Mouse (Mus musculus) MEL (cell line): ENCODE results near the gene Srsf2. TPM values are rescaled to one million over a fixed set of nuclear protein-coding genes. Genes with fewer than 3 reads are reported as not detected.

ENCODE experiments used
- DNase-seq: peaks from one replicate; pipeline ENCODE4 v3.0.0; 2011; ENCODE audit warnings: low read depth, low spot score
- H3K27ac ChIP-seq: 2 replicates; pipeline ENCODE4 v1.5.1; 2012; ENCODE audit warnings: low read depth, mild to moderate bottlenecking, control low read depth, low read length, moderate library complexity; ENCODE audit not compliant: control insufficient read depth
- H3K27me3 ChIP-seq, 2 experiments: fragments of 150-350 bp in 1 of 2; sonication (generic) in 1 of 2; 2 replicates each; pipeline ENCODE4 v1.6.1; 2012; ENCODE audit warnings: low read length in 2 of 2, mild to moderate bottlenecking in 2 of 2, improper control_type of control experiment in 1 of 2, moderate library complexity in 1 of 2; ENCODE audit not compliant: insufficient read depth in 2 of 2, control insufficient read depth in 1 of 2
- H3K36me3 ChIP-seq, 2 experiments: 2 replicates each; pipeline ENCODE4 v1.6.1; 2012 to 2014; ENCODE audit warnings: low read length in 2 of 2, improper control_type of control experiment in 1 of 2, inconsistent platforms in 1 of 2, mild to moderate bottlenecking in 1 of 2; ENCODE audit not compliant: insufficient read depth in 2 of 2, control insufficient read depth in 1 of 2
- H3K4me1 ChIP-seq, 2 experiments: fragments of 150-350 bp in 1 of 2; sonication (generic) in 1 of 2; 2 replicates each; pipeline ENCODE4 v1.6.1; 2012; ENCODE audit warnings: low read length in 2 of 2, improper control_type of control experiment in 1 of 2, mild to moderate bottlenecking in 1 of 2; ENCODE audit not compliant: insufficient read depth in 2 of 2, control insufficient read depth in 1 of 2
- H3K4me3 ChIP-seq, 2 experiments: fragments of 150-350 bp in 1 of 2; sonication (generic) in 1 of 2; 2 replicates each; pipeline ENCODE4 v1.5.1; 2012; ENCODE audit warnings: low read depth in 2 of 2, low read length in 2 of 2, mild to moderate bottlenecking in 2 of 2, moderate library complexity in 2 of 2, control low read depth in 1 of 2, improper control_type of control experiment in 1 of 2; ENCODE audit not compliant: control insufficient read depth in 1 of 2, insufficient read depth in 1 of 2
- H3K79me2 ChIP-seq: 2 replicates; pipeline ENCODE4 v1.6.1; 2012; ENCODE audit warnings: mild to moderate bottlenecking, low read length, moderate library complexity; ENCODE audit not compliant: control insufficient read depth, poor library complexity, insufficient read depth
- H3K9ac ChIP-seq: 2 replicates; pipeline ENCODE4 v1.6.1; 2012; ENCODE audit warnings: low read depth, mild to moderate bottlenecking, control low read depth, low read length, moderate library complexity; ENCODE audit not compliant: control insufficient read depth, poor library complexity, severe bottlenecking
- H3K9me3 ChIP-seq: fragments of 150-350 bp; sonication (generic); replicated peaks from 2 replicates; pipeline ENCODE4 v1.6.1; 2012; ENCODE audit warnings: mild to moderate bottlenecking, low read length, improper control_type of control experiment, moderate library complexity; ENCODE audit not compliant: insufficient read depth
- BHLHE40 ChIP-seq: IDR thresholded peaks from 2 replicates; pipeline ENCODE4 v1.6.1; 2012; ENCODE audit warnings: low read depth, mild to moderate bottlenecking, inconsistent platforms, low read length, improper control_type of control experiment, borderline replicate concordance
- CHD1 ChIP-seq: IDR thresholded peaks from 2 replicates; pipeline ENCODE4 v1.6.1; 2012; ENCODE audit warnings: low read depth, mild to moderate bottlenecking, inconsistent platforms, low read length, improper control_type of control experiment
- CHD2 ChIP-seq: IDR thresholded peaks from 2 replicates; pipeline ENCODE4 v1.6.1; 2011; ENCODE audit warnings: low read length, improper control_type of control experiment
- CTCF ChIP-seq, 3 experiments: IDR thresholded peaks in 2 of 3; conservative IDR thresholded peaks in 1 of 3; 2 replicates each; pipeline ENCODE4 v1.5.1; 2011 to 2012; ENCODE audit warnings: low read length in 3 of 3, low read depth in 2 of 3, mild to moderate bottlenecking in 2 of 3, improper control_type of control experiment in 1 of 3, inconsistent platforms in 1 of 3, mixed read lengths in 1 of 3, moderate library complexity in 1 of 3; ENCODE audit not compliant: control insufficient read depth in 1 of 3, insufficient read depth in 1 of 3, poor library complexity in 1 of 3, severe bottlenecking in 1 of 3
- ELF1 ChIP-seq: IDR thresholded peaks from 2 replicates; pipeline ENCODE4 v1.6.1; 2014; ENCODE audit warnings: low read depth, mild to moderate bottlenecking, inconsistent platforms, low read length, improper control_type of control experiment, moderate library complexity
- EP300 ChIP-seq, 2 experiments: IDR thresholded peaks; 2 replicates each; pipeline ENCODE4 v1.6.1; 2011; ENCODE audit warnings: improper control_type of control experiment in 2 of 2, low read length in 2 of 2, low read depth in 1 of 2, mild to moderate bottlenecking in 1 of 2
- ETS1 ChIP-seq: IDR thresholded peaks from 2 replicates; pipeline ENCODE4 v1.6.1; 2012; ENCODE audit warnings: low read depth, mild to moderate bottlenecking, inconsistent platforms, low read length, improper control_type of control experiment, moderate library complexity
- GATA1 ChIP-seq: IDR thresholded peaks from 2 replicates; pipeline ENCODE4 v1.6.1; 2011; ENCODE audit warnings: low read depth, low read length, improper control_type of control experiment
- HCFC1 ChIP-seq: IDR thresholded peaks from 2 replicates; pipeline ENCODE4 v1.6.1; 2012; ENCODE audit warnings: low read depth, mild to moderate bottlenecking, inconsistent platforms, low read length, improper control_type of control experiment, moderate library complexity
- KAT2A ChIP-seq: conservative IDR thresholded peaks from 2 replicates; pipeline ENCODE4 v1.6.1; 2012; ENCODE audit warnings: low read depth, low read length, improper control_type of control experiment, inconsistent platforms
- MAFK ChIP-seq: IDR thresholded peaks from 2 replicates; pipeline ENCODE4 v1.6.1; 2011; ENCODE audit warnings: low read depth, mild to moderate bottlenecking, low read length, improper control_type of control experiment, borderline replicate concordance
- MAX ChIP-seq: IDR thresholded peaks from 2 replicates; pipeline ENCODE4 v1.6.1; 2011; ENCODE audit warnings: low read length, improper control_type of control experiment
- MAZ ChIP-seq: IDR thresholded peaks from 2 replicates; pipeline ENCODE4 v1.6.1; 2012; ENCODE audit warnings: low read depth, mild to moderate bottlenecking, inconsistent platforms, low read length, improper control_type of control experiment
- MYB ChIP-seq: IDR thresholded peaks from 2 replicates; pipeline ENCODE4 v1.6.1; 2011; ENCODE audit warnings: mild to moderate bottlenecking, low read depth, low read length, improper control_type of control experiment
- MYC ChIP-seq: IDR thresholded peaks from 2 replicates; pipeline ENCODE4 v1.6.1; 2011; ENCODE audit warnings: low read depth, mild to moderate bottlenecking, low read length, improper control_type of control experiment, moderate library complexity
- NRF1 ChIP-seq: IDR thresholded peaks from 2 replicates; pipeline ENCODE4 v1.6.1; 2014; ENCODE audit warnings: low read depth, mild to moderate bottlenecking, inconsistent platforms, low read length, improper control_type of control experiment, moderate library complexity; ENCODE audit not compliant: poor library complexity, insufficient read depth, severe bottlenecking
- POLR2A ChIP-seq, 2 experiments: IDR thresholded peaks; 2 replicates each; pipeline ENCODE4 v1.6.1; 2011 to 2012; ENCODE audit warnings: low read length in 2 of 2, mild to moderate bottlenecking in 2 of 2, control low read depth in 1 of 2, improper control_type of control experiment in 1 of 2, low read depth in 1 of 2, moderate library complexity in 1 of 2; ENCODE audit not compliant: control insufficient read depth in 1 of 2, insufficient read depth in 1 of 2, poor library complexity in 1 of 2
- POLR2AphosphoS5 ChIP-seq: IDR thresholded peaks from 2 replicates; pipeline ENCODE4 v1.6.1; 2012; ENCODE audit warnings: low read depth, borderline replicate concordance, mild to moderate bottlenecking, inconsistent platforms, low read length, moderate library complexity, mixed read lengths
- RAD21 ChIP-seq: IDR thresholded peaks from 2 replicates; pipeline ENCODE4 v1.6.1; 2011; ENCODE audit warnings: mild to moderate bottlenecking, low read depth, low read length, improper control_type of control experiment
- SIN3A ChIP-seq: IDR thresholded peaks from 2 replicates; pipeline ENCODE4 v1.6.1; 2012; ENCODE audit warnings: low read length, improper control_type of control experiment, inconsistent platforms
- SMC3 ChIP-seq: IDR thresholded peaks from 2 replicates; pipeline ENCODE4 v1.6.1; 2011; ENCODE audit warnings: low read depth, low read length, improper control_type of control experiment
- TAL1 ChIP-seq: IDR thresholded peaks from 2 replicates; pipeline ENCODE4 v1.6.1; 2012; ENCODE audit warnings: mild to moderate bottlenecking, inconsistent platforms, low read length, moderate library complexity, mixed read lengths
- TCF12 ChIP-seq: IDR thresholded peaks from 2 replicates; pipeline ENCODE4 v1.6.1; 2014; ENCODE audit warnings: low read depth, mild to moderate bottlenecking, inconsistent platforms, low read length, improper control_type of control experiment, moderate library complexity
- UBTF ChIP-seq: IDR thresholded peaks from 2 replicates; pipeline ENCODE4 v1.6.1; 2012; ENCODE audit warnings: low read depth, mild to moderate bottlenecking, inconsistent platforms, low read length, improper control_type of control experiment, moderate library complexity, borderline replicate concordance; ENCODE audit not compliant: insufficient read depth
- USF1 ChIP-seq: IDR thresholded peaks from 2 replicates; pipeline ENCODE4 v1.6.1; 2014; ENCODE audit warnings: low read depth, mild to moderate bottlenecking, inconsistent platforms, low read length, improper control_type of control experiment, moderate library complexity
- USF2 ChIP-seq, 2 experiments: IDR thresholded peaks; 2 replicates each; pipeline ENCODE4 v1.6.1; 2011 to 2012; ENCODE audit warnings: improper control_type of control experiment in 2 of 2, low read length in 2 of 2, borderline replicate concordance in 1 of 2, inconsistent platforms in 1 of 2, low read depth in 1 of 2, mild to moderate bottlenecking in 1 of 2; ENCODE audit not compliant: insufficient read depth in 1 of 2
- ZC3H11A ChIP-seq: IDR thresholded peaks from 2 replicates; pipeline ENCODE4 v1.6.1; 2012; ENCODE audit warnings: low read depth, mild to moderate bottlenecking, inconsistent platforms, low read length, improper control_type of control experiment
- ZKSCAN1 ChIP-seq: IDR thresholded peaks from 2 replicates; pipeline ENCODE4 v1.6.1; 2012; ENCODE audit warnings: low read depth, mild to moderate bottlenecking, inconsistent platforms, low read length, improper control_type of control experiment, moderate library complexity
- ZMIZ1 ChIP-seq: IDR thresholded peaks from 2 replicates; pipeline ENCODE4 v1.6.1; 2012; ENCODE audit warnings: low read depth, mild to moderate bottlenecking, inconsistent platforms, low read length, improper control_type of control experiment, moderate library complexity
- ZNF384 ChIP-seq: IDR thresholded peaks from 2 replicates; pipeline ENCODE4 v1.6.1; 2012; ENCODE audit warnings: low read depth, mild to moderate bottlenecking, inconsistent platforms, low read length, improper control_type of control experiment
- polyA plus RNA-seq, 2 experiments: library from polyadenylated mRNA; stranded (reverse) in 1 of 2; unstranded in 1 of 2; fragments of >175 nt in 1 of 2; fragments of >200 nt in 1 of 2; gene quantifications; 2 replicates each; pipeline versions ENCODE4 v1.2.1 to v1.2.4; 2012; ENCODE audit warnings: low replicate concordance in 2 of 2, low read depth in 1 of 2; ENCODE audit not compliant: insufficient read length in 2 of 2, insufficient read depth in 1 of 2, missing spikeins in 1 of 2
- total RNA-seq: library from RNA; depleted of rRNA; stranded (reverse); fragments of 300-350 nt; gene quantifications from 2 replicates; pipeline ENCODE4 v1.2.3, GENCODE M21; 2012

The Srsf2 gene
- total and polyA plus RNA-seq, 3 experiments, result 257 to 1,128 (median 453) TPM

- Histone ChIP-seq H3K27me3 (no peaks in the 10 kb centered on the region), H3K27ac (peak overlapping the region; percentile 100), H3K4me1 (peaks cover 6 to 12% of the 10 kb centered on the region in 2 experiments), H3K9ac (peak overlapping the region; percentile 98), H3K4me3 (peak overlapping the region; percentile 69 to 82), H3K79me2 (peaks cover 45% of the 10 kb centered on the region), H3K36me3 (peaks cover 21 to 29% of the 10 kb centered on the region in 2 experiments), H3K9me3 (no peaks in the 10 kb centered on the region)
- TF ChIP-seq GATA1 (peak; percentile 76), ZNF384 (peak; percentile 71), ETS1 (peak; percentile 24; the same call in 1 of the 2 replicates), EP300 (IDR thresholded peaks at IDR 0.05; ENCODE audit: low read depth in 1 of 2, low read length in 2 of 2) (peak in 1 of 2 experiments; percentile 61; a peak in 2 of 4 replicates), MYB (0 out of 2 replicates have a peak, but pooled peaks have one; percentile 44), CHD1 (peak; percentile 6; the same call in 1 of the 2 replicates), HCFC1 (peak; percentile 30; the same call in 1 of the 2 replicates), ZC3H11A (no peak), CTCF (IDR thresholded peaks at IDR 0.05 in 2 of 3, conservative IDR thresholded peaks at IDR 0.05 in 1 of 3; ENCODE audit: control insufficient read depth in 1 of 3, insufficient read depth in 1 of 3, low read depth in 2 of 3, low read length in 3 of 3, poor library complexity in 1 of 3, severe bottlenecking in 1 of 3) (no peak)
- peak; percentile 69 for DNase-seq
These were observed 1.4 kb upstream of the Srsf2 start for GRCm38 (mm10) chr11:116854279-116854678.

- Histone ChIP-seq H3K79me2 (peaks cover 47% of the 10 kb centered on the region), H3K9ac (peak overlapping the region; percentile 98), H3K4me1 (peaks cover 6 to 12% of the 10 kb centered on the region in 2 experiments), H3K27me3 (no peaks in the 10 kb centered on the region), H3K36me3 (peaks cover 21 to 33% of the 10 kb centered on the region in 2 experiments), H3K9me3 (no peaks in the 10 kb centered on the region), H3K27ac (peak overlapping the region; percentile 100), H3K4me3 (peak overlapping the region; percentile 69 to 82)
- peak; percentile 98 for DNase-seq
- TF ChIP-seq TAL1 (no peak), MYC (peak; percentile 87), ELF1 (peak; percentile 38; the same call in 1 of the 2 replicates), EP300 (IDR thresholded peaks at IDR 0.05; ENCODE audit: low read depth in 1 of 2, low read length in 2 of 2) (peak in 1 of 2 experiments; percentile 13; a peak in 1 of 4 replicates), MAZ (peak; percentile 17; the same call in 1 of the 2 replicates), USF2 (IDR thresholded peaks at IDR 0.05; ENCODE audit: borderline replicate concordance in 1 of 2, insufficient read depth in 1 of 2, low read depth in 1 of 2, low read length in 2 of 2) (peak; percentile 96 to 99), MAFK (no peak), ETS1 (peak; percentile 85), CHD2 (peak; percentile 82), HCFC1 (peak; percentile 96), KAT2A (peak; percentile 87; the same call in 1 of the 2 replicates), UBTF (0 out of 2 replicates have a peak, but pooled peaks have one; percentile 87), ZKSCAN1 (no peak), BHLHE40 (peak; percentile 87), POLR2A (IDR thresholded peaks at IDR 0.05; ENCODE audit: control insufficient read depth in 1 of 2, insufficient read depth in 1 of 2, low read depth in 1 of 2, low read length in 2 of 2, poor library complexity in 1 of 2) (peak; percentile 70 to 74), RAD21 (no peak), NRF1 (0 out of 2 replicates have a peak, but pooled peaks have one; percentile 43), ZMIZ1 (0 out of 2 replicates have a peak, but pooled peaks have one; percentile 43), POLR2AphosphoS5 (no peak), MAX (peak; percentile 90), USF1 (peak; percentile 99), SIN3A (peak; percentile 99), GATA1 (no peak), MYB (0 out of 2 replicates have a peak, but pooled peaks have one; percentile 37), SMC3 (no peak), TCF12 (peak; percentile 61)
These were observed 626 bp upstream of the Srsf2 start for GRCm38 (mm10) chr11:116853512-116853928.
